Mouse (Mus musculus) monocyte, adult 2 months (primary cell): ENCODE data around the gene Plg.

Source experiments
- DNase-seq, 2 experiments: peaks; one replicate each; pipeline ENCODE4 v3.0.0; 2022; ENCODE audit warnings: low spot score in 2 of 2, low read depth in 1 of 2

Gene Plg

DNA sequence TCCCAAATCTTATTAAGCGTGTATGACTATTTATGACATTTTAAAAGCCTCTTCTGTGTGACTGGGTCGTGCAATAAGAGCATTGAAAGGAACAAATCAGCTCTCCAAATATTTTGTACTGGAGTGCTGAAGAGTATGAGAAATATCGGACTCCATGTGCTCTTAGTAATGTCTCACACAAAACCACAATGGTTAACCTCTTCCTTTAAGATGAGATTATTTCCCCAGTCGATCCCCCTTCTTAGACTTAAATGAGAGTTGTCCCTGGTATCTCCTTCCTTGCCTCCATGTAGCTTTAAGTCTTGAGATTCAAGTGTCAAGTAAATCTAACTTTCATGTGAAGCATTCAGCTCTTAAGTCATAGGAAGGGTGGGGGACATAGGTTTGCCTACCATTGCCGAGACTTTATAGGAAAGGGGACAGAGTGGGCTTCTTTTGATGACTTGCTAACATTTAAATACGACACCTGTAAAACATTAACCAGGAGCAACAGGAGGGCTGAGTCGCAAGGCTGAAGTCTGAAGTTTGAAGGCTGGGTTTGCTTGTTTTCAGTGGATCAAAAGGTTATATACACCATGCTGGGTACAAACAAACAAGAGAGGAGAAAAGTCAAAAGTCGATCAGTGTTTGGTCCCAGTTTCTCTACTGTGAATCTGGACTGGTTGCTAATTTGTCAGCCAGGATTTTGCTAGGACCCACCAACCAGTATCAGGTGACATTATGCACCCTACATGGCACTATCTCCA, 6.8 kb downstream of the Plg start:
- DNase-seq: no peak

DNA sequence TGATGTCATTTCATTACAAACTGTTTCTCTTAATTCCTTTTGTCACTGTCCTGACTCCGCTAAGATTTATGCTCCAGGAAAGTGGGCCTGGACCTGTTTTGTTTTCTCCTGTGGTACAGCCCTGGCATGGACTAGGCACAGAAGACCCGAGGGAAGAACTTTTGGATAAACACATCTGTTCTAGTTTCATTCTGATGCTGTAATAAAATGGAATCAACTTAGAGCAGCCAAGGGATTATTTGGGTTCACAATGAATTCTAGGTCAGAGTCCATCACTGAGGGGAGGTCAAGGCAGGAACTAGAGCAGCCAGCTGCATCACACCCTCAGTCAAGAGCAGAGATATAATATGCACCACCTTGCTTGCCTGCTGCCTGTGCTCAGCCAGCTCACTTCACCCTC, 9.4 kb downstream of the Plg start:
- DNase-seq: no peak

DNA sequence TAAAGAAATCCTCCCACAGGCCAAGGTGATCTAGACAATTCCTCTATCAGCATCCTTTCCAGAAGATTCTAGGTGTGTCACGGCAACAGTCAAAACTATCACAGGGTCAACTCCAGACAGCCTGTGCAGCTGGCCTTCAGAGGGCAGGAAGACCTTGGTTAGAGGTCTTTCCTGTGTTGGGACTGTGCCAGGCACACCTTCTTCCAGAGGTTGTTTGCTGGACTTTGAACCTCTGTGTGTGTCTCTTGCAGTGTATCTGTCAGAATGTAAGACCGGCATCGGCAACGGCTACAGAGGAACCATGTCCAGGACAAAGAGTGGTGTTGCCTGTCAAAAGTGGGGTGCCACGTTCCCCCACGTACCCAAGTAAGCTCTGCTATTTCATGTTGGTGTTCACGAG, 9.8 kb downstream of the Plg start:
- no peak for DNase-seq

DNA sequence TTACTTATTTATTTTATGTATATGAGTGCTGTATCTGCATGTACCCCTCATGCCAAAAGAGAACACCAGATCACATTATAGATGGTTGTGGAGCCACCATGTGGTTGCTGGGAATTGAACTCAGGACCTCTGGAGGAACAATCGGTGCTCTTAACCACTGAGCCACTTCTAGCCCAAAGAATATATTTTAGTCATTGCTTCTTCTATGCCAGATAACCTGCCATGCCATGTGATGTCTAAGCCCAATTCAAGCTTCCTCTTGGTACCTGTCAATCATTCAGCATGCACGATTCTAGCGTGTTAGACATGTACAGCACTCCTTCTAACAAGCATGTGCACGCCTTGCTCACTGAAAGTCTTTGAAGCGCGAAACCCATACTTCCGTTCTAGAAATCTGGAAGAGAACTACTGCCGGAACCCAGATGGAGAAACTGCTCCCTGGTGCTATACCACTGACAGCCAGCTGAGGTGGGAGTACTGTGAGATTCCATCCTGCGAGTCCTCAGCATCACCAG, 17.8 kb downstream of the Plg start:
- DNase-seq: no peak

DNA sequence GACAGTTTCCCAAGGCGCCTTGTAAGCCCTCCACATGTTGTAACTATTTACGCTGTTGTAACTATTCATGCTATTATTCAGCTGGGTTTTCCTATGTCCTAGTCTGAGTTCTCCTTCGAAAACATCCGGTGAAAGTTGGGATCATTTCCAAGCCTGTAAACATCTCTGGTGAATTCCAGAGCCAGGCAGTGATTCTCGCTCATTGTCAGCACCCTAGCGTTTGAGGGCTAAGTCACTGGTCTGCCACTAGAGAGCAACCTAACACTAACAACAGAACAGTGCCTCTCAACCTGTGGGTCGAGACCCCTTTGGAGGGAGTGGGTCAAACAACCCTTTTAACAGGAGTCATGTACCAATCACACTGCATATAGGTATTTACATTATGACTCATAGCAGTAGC, 25.0 kb downstream of the Plg start:
- DNase-seq: no peak

DNA sequence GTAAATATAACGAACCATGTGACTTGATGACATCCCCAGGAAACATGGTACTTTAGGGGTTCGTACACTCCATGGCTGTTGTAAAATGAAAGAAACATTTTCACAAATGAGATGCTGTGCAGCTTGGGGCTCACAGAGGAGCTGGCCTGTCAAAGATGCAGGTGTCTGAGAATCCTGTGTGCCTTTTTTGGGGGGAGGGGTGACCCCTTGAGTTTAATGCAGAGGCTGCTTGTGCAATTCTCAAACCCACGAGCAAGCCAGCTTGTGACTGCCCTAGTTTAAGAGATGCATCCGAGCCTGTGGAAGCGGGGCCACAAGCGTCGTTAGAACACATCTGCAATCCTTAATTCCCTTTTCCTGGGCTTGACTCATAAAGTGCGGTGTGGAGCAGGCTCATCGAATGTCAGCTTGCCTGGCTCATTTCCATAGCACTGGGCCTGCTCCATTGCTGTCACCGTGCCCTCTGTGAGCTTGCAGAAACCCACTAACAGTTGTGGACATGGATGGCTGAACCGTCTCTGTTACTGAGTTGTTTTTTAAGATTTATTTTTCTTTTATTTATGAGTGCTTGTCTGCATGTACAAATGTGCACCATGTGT, 31.0 kb downstream of the Plg start:
- no peak for DNase-seq

GRCm38 (mm10) chr17:12412181-12412890, 33.9 kb downstream of the Plg start:
- no peak for DNase-seq

GRCm38 (mm10) chr17:12412891-12413237, 34.5 kb downstream of the Plg start:
- DNase-seq: no peak

DNA sequence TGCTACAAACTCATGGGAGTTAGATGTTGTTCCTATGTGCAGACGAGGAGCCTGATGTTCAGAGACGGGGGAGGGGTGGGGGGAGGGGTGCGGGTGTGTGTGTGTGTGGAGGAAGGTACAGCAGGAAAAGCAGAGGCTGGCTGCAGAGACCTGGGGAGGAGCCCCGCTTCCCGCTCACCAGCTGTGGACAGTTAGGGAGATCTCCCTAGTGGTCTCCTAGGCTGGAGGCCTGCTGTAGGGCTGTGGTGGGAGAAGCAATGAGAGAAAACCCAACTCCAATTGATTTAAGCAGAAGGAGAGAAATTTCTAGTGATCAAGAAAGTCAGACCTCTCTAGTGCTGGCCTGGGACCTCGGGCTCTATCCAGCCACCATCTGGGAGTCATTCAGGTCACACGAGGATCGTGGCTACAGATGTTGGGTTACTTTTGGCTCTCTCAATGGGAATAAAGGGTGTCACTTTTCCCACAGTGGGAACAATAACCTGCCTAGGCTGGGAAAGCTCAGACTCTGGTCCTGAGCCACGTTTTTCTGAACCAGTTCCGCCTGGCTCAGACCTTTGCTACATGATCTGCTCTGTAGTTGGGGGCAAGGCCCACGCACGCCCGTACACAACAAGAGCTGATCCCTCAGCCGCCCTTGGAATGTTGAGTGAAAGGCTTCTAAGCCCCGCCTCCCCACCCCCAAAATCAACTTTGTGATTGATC, 36.8 kb downstream of the Plg start:
- DNase-seq: no peak

GRCm38 (mm10) chr17:12415741-12416140, 37.3 kb downstream of the Plg start:
- DNase-seq: no peak

DNA sequence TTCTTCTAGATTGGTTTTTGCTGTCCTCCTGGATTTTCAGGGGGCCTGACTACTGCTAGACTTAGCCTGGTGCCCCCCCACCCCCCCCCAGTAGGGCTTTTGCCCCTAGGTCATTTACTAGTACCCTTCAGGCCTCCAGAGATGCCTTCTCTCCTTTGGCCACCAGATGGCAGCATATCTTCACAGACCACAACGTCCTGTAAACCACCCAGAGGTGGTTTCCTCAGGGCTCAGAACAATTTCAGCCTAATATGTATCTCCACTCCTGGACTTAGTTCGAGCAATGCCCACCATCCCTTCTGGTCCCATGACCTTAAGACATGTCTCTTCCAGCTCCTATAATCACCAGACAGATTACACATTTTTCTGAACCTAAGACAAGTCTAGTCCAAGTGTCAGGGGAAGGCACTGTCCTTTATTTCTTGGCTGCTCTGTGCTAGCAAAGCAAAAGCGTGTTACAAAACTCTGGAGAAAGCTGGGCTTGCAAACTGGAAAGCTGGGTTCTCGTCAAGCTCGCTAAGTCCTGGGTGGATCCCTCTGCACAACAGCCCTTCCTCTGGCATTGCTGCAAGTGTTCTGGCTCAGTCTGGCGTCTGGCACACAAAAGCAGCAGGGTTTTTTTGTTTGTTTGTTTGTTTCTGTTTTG, 38.0 kb downstream of the Plg start:
- peak; percentile 1 to 37 for DNase-seq

DNA sequence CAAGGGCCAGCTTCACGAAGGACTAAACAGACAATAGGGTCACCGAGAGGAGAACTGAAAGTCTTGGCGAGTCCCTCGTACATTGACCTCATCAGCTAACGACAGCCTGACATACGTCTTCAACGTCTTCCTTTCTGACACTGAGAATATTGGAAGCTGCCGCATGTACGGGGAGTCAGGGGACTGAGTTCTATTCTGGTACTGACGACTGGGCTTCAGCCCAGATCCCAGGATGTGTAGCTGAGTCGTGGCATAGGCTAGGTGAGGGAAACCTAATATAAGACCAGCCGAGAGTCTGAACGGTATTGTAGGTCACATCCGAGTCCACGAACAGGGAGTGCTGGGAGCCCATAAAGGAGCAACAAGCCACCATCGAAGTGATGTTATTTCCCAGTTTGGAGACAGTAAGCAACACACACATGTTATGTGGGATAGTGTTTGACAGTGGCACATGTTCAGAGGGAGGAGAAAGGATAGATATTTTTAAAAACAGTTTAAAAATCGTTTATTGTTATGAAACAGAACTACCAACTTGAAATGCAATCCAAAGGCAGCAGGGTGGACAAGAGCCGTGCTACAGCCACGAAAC, 41.2 kb downstream of the Plg start:
- DNase-seq: no peak

- no peak for DNase-seq
These were observed 42.6 kb downstream of the Plg start for GRCm38 (mm10) chr17:12420886-12421574.

DNA sequence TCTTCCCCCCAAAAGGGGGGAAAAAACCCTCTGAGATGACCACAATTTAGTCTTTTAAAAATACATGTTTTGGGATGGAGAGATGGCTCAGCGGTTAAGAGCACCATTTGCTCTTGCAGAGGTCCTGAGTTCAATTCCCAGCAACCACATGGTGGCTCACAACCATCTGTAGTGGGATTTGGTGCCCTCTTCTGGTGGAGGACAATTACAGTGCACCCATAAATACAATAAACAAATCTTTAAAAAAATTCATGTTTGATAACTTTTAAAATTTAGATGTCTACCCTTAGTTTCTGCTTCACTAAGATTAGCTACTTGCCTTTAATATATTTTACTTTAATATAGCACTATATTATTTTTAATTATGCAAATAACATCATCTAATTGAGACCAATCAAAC, 43.7 kb downstream of the Plg start:
- no peak for DNase-seq

DNA sequence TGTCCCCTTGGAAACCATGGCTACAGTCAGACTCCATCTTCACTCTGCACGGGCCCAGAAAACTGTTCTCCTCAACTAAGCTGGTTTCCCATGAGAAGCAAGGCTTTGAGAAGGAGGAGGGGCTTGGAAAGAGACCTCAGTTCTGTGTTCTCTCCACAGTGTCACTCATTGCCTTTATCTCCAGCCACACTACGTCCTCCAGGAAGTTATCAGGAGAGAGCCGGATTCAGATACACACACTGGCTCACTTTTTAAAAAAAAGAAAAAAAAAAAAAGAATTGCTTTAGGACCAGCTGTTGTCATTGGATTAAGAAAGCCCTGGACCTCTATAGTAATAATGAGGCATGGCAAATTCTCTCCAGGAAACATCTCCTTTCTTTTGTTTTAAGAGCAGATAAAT, 48.7 kb downstream of the Plg start:
- DNase-seq: no peak

DNA sequence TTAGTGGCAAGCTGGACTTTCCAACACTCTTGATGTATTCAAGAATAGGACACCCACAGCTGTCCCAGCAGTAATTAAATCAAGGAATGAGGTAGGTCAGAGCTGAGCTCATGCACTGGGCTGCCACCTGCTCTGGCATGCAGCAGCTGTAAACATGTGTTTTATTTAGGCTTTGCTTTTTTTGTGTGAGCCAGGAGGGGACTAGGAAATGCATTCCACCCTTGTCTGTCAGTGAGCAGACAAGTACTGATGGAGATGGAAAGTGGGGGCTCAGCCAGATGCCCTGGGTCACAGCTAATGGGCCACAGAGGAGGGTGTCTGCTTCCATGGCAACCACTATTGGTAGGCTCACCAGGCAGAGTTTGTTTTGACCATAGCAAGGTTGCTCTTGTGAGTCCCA, 50.0 kb downstream of the Plg start:
- DNase-seq: no peak

DNA sequence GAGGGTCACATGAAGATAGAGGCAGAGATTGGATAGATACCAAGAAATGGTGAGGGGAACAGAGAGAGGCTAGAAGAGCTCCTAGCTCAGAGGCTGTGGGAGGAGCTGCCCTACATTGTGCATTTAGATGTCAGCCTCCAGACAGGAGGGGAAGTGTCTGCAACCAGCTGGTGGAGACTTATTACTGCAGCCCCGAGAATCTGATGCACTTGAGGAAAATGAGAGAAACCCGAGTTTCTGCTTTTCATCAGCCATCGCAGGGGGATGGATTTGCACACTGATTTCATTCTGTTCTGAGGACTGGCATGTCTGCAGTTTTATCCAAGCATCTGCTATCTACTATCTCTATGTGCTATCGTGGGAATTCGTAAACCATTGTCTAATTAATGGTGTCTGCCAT, 53.3 kb downstream of the Plg start:
- no peak for DNase-seq

DNA sequence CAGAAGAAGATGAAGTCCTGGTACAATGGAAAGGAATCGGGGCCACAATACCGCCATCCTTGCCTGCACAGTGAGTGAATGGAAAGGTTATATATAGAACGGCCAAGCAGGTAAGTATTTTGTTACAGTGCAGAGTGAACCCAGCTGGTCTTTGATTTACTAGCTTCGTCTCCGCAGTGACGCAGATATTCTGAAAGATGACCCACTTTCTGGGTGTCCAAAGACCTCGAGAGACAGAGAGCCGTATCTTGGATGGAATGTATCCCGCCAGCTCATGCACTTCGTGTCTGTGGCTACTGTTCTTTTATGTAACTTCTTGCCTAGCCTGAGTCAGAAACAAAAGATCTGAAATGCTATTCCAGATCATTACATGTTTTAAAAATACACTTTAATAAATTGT, 59.4 kb downstream of the Plg start:
- DNase-seq: no peak

- no peak for DNase-seq
These were observed 66.2 kb downstream of the Plg start for GRCm38 (mm10) chr17:12444561-12444960.

GRCm38 (mm10) chr17:12451234-12451633, 72.8 kb downstream of the Plg start:
- DNase-seq: no peak
